Mouse (Mus musculus): ENCODE measurements around the gene Cyp1a2. TPM values are rescaled to one million over a fixed set of nuclear protein-coding genes. Genes with fewer than 3 reads are reported as not detected.
A peak's percentile ranks its signal among the peaks of the same experiment; 100 is the strongest.
"Not testable (repeated sequence)": the region's sequence is repeated elsewhere in the genome, so short reads cannot be mapped to it uniquely, and the experiment has no call there.

Gene Cyp1a2
- not detected in 2 replicates for polyA plus RNA-seq (2016; fragmentation: Nextera tagmentation; extraction: Ambion mirVana)

DNA sequence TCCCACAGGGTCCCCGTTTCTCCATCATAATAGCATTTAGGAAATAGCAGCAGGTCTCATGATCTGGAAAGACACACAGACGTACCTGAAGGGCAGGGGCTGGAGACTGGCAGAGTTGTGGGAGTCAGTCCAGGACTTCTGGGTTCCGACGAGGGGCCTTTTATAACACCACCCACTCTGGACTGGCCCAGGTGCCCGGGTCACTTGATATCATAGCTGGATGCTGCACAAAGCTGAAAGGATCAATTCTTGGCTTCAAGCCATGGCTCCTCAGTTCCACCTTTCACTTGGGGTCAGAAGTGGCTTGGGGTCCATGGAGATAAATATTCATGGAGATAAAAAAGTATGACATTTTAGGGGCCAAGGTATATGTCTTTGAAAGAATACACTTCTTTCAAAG, at the start of gene Cyp1a2:
TSS of gene Cyp1a2 (minus strand) at position 184 of the 400 bp plus-strand sequence.
- no peak for DNase-seq (ENCODE audit: low spot score)
- Histone ChIP-seq H3K4me1 (no peaks in the 10 kb centered on the region), H3K36me3 (replicated peaks) (no peaks in the 10 kb centered on the region), H3K27ac (replicated peaks) (no peak within 1 kb of the TSS), H3K27me3 (replicated peaks; ENCODE audit: low read depth, poor library complexity, severe bottlenecking) (no peaks in the 10 kb centered on the region), H3K4me3 (no peak within 1 kb of the TSS), H3K9me3 (no peaks in the 10 kb centered on the region)
- WGBS: 85% methylated on average over 5 of the region's 5 CpGs

DNA sequence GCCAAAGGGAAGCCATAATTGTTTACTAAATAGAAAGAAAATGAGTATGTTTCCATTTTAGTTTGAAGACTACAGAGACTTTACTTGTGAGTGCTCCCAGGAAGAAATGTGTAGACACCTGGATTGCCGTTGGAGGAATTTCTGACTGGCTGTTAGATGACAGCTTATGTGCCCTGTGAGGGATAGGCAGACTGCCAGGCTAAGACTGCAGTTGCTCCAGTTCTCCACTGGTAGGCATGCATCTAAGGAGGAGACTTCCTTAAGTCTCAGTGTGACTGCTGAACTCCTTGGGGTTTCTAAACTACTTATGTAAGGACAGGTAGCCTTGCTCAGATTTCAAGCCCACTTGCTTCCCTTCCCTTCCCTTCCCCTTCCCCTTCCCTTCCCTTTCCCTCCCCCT, 44.8 kb upstream of the Cyp1a2 start:
- Histone ChIP-seq H3K4me3 (no peak overlapping the region), H3K27ac (replicated peaks) (no peak overlapping the region), H3K36me3 (replicated peaks) (peaks cover 87% of the 10 kb centered on the region), H3K27me3 (replicated peaks; ENCODE audit: low read depth, poor library complexity, severe bottlenecking) (no peaks in the 10 kb centered on the region), H3K4me1 (no peaks in the 10 kb centered on the region), H3K9me3 (no peaks in the 10 kb centered on the region)
- 89% methylated on average over 1 of the region's 1 CpGs for WGBS
- no peak for DNase-seq (ENCODE audit: low spot score)

DNA sequence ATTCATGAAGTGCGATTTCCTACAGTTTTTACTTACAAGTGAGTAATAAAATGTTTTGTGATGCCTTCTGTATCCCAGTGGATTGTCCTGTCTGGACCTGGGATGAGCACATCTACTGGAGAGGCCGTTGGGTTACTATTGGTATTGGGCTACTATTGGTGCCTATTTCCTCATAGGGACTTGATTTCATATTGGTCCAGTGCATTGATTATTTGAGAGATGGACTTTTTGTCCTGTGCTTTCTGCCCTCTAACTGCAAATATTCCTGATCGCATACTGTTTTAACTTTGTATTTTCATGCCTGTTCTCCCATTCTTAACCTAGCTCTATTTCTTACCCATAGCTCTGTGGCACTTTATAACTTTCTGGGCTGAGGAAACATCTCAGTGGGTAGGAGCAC, 41.2 kb upstream of the Cyp1a2 start:
- H3K36me3 ChIP-seq (replicated peaks): peaks cover 91% of the 10 kb centered on the region
- H3K4me3 ChIP-seq: no peak overlapping the region
- H3K9me3 ChIP-seq: no peaks in the 10 kb centered on the region
- WGBS: 96% methylated on average over 3 of the region's 3 CpGs
- no peaks in the 10 kb centered on the region for H3K4me1 ChIP-seq
- DNase-seq (ENCODE audit: low spot score): no peak
- H3K27me3 ChIP-seq (replicated peaks; ENCODE audit: low read depth, poor library complexity, severe bottlenecking): no peaks in the 10 kb centered on the region
- H3K27ac ChIP-seq (replicated peaks): no peak overlapping the region

DNA sequence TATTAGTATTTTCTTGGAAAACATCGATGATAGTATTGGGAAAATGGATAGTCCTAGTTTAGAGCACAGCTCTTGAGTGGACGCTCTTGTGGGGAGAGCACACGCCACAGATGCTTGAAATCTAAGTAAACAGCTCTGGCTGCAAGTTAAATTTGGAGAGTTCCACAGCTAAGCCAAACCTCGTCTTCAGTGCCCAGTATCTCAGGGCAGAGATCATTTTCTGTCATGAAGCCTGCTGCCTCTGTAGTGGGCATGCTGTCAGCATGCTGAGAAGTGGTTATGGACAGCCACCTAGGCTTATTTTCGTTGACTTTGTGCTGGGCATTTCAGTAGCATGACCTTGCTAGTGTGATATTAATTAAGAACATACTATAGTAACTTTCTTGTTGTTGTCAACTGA, 40.3 kb upstream of the Cyp1a2 start:
- Histone ChIP-seq H3K4me1 (no peaks in the 10 kb centered on the region), H3K4me3 (no peak overlapping the region), H3K27me3 (replicated peaks; ENCODE audit: low read depth, poor library complexity, severe bottlenecking) (no peaks in the 10 kb centered on the region), H3K9me3 (no peaks in the 10 kb centered on the region), H3K36me3 (replicated peaks) (peaks cover 91% of the 10 kb centered on the region), H3K27ac (replicated peaks) (no peak overlapping the region)
- WGBS: 91% methylated on average over 5 of the region's 5 CpGs
- no peak for DNase-seq (ENCODE audit: low spot score)

DNA sequence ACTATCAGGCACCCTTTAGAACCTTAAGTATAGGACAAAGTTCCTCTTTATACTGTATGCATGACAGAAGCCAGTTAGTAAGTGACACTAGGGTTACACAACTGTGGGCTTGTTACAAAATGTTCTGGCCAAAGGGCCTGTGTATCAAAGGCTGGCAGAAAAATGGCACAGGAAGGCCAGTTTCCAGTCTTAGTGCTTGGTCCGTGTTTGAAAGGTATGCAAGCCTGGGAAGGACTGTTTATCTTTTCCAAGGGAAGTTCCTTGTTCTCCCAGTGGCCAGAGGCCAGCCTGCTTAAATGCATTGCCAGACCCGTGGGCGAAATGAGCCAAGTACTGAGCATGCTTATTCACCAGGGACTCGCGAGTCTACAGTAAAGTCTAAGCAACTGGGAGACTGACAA, 39.8 kb upstream of the Cyp1a2 start:
- Histone ChIP-seq H3K4me3 (no peak overlapping the region), H3K9me3 (no peaks in the 10 kb centered on the region), H3K27me3 (replicated peaks; ENCODE audit: low read depth, poor library complexity, severe bottlenecking) (no peaks in the 10 kb centered on the region), H3K36me3 (replicated peaks) (peaks cover 91% of the 10 kb centered on the region), H3K27ac (replicated peaks) (no peak overlapping the region), H3K4me1 (no peaks in the 10 kb centered on the region)
- 83% methylated on average over 5 of the region's 5 CpGs for WGBS
- DNase-seq (ENCODE audit: low spot score): no peak

DNA sequence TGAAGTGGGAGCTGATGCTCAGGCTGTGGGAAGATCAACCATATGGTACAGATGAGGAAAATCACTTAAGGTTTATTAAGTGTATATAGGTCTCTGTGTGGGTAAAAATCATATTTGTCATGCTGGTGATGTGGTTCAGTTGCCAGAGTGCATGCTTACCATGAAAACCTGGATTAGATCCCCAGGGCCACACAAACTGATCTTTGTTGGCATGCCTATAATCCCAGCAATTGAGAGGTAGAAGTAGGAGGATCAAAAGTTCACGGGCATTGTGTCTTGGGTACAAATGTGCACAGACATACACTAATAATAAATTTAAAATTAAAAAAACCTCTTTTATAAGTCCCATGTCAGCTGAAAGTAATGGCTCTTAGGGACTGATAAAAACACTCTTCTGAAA, 38.9 kb upstream of the Cyp1a2 start:
- Histone ChIP-seq H3K9me3 (no peaks in the 10 kb centered on the region), H3K27me3 (replicated peaks; ENCODE audit: low read depth, poor library complexity, severe bottlenecking) (no peaks in the 10 kb centered on the region), H3K4me3 (no peak overlapping the region), H3K36me3 (replicated peaks) (peaks cover 91% of the 10 kb centered on the region), H3K27ac (replicated peaks) (no peak overlapping the region), H3K4me1 (no peaks in the 10 kb centered on the region)
- 93% methylated on average over 1 of the region's 1 CpGs for WGBS
- DNase-seq (ENCODE audit: low spot score): no peak

DNA sequence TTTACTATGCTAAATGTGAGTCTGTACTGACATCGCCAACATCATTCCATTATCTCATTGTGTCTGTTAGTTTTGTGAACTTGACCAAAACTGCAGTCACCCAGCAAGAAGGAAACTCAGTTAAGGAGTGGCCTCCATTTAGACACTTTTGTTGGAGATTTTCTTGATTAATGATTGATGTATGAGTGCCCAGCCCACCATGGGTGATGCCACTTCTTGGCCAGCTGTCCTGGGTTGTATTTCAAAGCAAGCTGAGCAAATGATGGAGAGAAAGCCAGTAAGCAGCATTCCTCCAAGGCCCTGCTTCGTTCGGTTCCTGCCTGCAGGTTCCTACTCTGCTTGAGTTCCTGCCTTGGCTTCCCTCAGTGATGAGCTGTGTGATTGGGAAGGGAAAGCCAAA, 37.2 kb upstream of the Cyp1a2 start:
- WGBS: 93% methylated on average over 3 of the region's 3 CpGs
- no peaks in the 10 kb centered on the region for H3K27me3 ChIP-seq (replicated peaks; ENCODE audit: low read depth, poor library complexity, severe bottlenecking)
- H3K36me3 ChIP-seq (replicated peaks): peaks cover 91% of the 10 kb centered on the region

DNA sequence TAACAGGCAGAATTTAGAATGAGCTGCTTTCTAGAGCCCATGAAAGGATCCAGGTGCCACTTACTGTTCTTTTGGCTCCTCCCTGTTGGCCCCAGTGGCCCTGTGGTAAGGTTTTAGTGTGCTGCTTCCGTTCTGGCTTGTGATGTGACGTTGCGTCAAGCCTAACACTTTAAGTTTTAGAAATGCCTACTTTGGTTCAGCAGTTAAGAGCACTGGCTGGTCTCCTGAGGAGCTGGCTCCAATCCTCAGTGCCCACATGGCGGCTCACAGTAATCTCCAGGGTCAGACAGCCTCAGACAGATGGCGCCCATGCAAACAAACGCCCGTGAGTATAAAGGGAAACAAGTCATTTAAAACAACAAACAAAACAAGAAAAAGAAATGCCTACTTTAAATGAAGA, 34.9 kb upstream of the Cyp1a2 start:
- DNase-seq (ENCODE audit: low spot score): no peak
- Histone ChIP-seq H3K27ac (replicated peaks) (no peak overlapping the region), H3K4me1 (no peaks in the 10 kb centered on the region), H3K9me3 (no peaks in the 10 kb centered on the region), H3K4me3 (no peak overlapping the region), H3K27me3 (replicated peaks; ENCODE audit: low read depth, poor library complexity, severe bottlenecking) (no peaks in the 10 kb centered on the region), H3K36me3 (replicated peaks) (peaks cover 98% of the 10 kb centered on the region)
- 89% methylated on average over 7 of the region's 7 CpGs for WGBS

More for the DNA sequence above, 37.2 kb upstream of the Cyp1a2 start:
- Histone ChIP-seq H3K4me1 (no peaks in the 10 kb centered on the region), H3K4me3 (no peak overlapping the region), H3K9me3 (no peaks in the 10 kb centered on the region), H3K27ac (replicated peaks) (no peak overlapping the region)
- no peak for DNase-seq (ENCODE audit: low spot score)

DNA sequence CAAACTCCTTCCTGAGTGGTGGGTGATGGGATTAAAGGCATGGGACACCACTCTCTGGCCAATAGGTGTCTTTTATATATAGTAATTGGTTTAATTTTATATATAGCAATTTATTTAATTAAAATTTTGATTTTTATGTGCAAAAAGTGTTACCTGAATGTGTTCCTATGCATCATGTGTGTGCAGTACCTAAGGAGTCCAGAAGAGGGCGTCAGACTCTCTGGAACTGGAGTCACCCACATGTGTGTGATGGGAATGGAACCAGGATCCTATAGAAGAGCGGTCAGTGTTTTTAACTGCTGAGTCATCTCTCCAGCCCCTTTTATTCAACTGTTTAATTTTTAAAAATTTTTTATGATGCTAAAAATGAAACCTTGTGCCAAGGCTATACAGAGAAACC, 28.7 kb upstream of the Cyp1a2 start:
- H3K36me3 ChIP-seq (replicated peaks): peaks cover 66% of the 10 kb centered on the region
- no peak overlapping the region for H3K4me3 ChIP-seq
- H3K27me3 ChIP-seq (replicated peaks; ENCODE audit: low read depth, poor library complexity, severe bottlenecking): no peaks in the 10 kb centered on the region
- WGBS: 78% methylated on average over 2 of the region's 2 CpGs
- no peak overlapping the region for H3K27ac ChIP-seq (replicated peaks)
- H3K4me1 ChIP-seq: peaks cover 20% of the 10 kb centered on the region
- no peak for DNase-seq (ENCODE audit: low spot score)
- no peaks in the 10 kb centered on the region for H3K9me3 ChIP-seq

DNA sequence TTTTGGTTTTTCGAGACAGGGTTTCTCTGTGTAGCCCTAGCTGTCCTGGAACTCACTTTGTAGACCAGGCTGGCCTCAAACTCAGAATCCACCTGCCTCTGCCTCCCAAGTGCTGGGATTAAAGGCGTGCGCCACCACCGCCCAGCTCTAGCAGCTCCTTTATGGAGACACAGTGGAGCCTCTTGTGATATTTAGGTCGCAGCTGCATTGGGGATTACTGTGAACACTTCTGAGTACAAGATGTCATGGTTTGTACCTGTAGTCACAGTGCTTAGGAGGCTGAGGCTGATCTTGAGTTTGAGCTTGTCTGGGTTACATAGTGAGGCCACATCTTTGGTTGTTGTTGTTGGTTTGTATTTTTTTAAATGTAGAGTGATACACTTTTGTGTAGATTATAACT, 26.7 kb upstream of the Cyp1a2 start:
- H3K36me3 ChIP-seq (replicated peaks): peaks cover 46% of the 10 kb centered on the region
- H3K4me3 ChIP-seq; DNase-seq (ENCODE audit: low spot score); H3K9me3 ChIP-seq; H3K27me3 ChIP-seq (replicated peaks; ENCODE audit: low read depth, poor library complexity, severe bottlenecking); H3K27ac ChIP-seq (replicated peaks): not testable (repeated sequence)
- 91% methylated on average over 5 of the region's 5 CpGs for WGBS
- peaks cover 20% of the 10 kb centered on the region for H3K4me1 ChIP-seq

DNA sequence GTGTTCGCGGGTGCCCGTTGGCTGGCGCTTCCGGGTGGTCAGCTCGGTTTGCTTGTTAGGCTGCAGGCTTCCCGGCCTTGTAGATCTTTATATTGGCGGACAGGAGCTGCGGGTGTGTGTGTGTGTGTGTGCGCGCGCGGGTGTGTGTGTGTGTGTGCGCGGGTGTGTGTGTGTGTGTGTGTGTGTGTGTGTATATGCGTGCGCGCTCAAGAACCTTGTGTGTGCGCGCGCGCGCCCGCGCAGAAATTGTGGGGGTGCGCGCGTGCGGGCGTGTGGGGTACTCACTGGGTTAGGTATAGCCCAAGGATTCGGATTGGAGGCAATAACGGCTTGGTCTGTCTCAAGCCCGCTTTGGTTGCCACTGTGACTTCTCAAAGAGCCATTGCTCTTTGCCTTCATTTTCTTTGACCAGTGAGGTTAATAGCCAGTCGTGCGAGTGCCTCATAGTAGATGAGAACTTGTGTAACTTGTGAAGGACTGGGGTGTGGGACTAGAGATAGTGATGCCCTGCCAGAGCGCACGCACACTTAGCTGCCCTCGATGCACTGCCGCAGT, 25.3 kb upstream of the Cyp1a2 start:
- DNase-seq (ENCODE audit: low spot score): no peak
- Histone ChIP-seq H3K4me3 (peak overlapping the region; percentile 99), H3K27ac (replicated peaks) (peak overlapping the region; percentile 93), H3K36me3 (replicated peaks) (peaks cover 32% of the 10 kb centered on the region), H3K4me1 (peaks cover 20% of the 10 kb centered on the region), H3K9me3 (no peaks in the 10 kb centered on the region), H3K27me3 (replicated peaks; ENCODE audit: low read depth, poor library complexity, severe bottlenecking) (no peaks in the 10 kb centered on the region)
- WGBS: 5% methylated on average over 39 of the region's 39 CpGs

DNA sequence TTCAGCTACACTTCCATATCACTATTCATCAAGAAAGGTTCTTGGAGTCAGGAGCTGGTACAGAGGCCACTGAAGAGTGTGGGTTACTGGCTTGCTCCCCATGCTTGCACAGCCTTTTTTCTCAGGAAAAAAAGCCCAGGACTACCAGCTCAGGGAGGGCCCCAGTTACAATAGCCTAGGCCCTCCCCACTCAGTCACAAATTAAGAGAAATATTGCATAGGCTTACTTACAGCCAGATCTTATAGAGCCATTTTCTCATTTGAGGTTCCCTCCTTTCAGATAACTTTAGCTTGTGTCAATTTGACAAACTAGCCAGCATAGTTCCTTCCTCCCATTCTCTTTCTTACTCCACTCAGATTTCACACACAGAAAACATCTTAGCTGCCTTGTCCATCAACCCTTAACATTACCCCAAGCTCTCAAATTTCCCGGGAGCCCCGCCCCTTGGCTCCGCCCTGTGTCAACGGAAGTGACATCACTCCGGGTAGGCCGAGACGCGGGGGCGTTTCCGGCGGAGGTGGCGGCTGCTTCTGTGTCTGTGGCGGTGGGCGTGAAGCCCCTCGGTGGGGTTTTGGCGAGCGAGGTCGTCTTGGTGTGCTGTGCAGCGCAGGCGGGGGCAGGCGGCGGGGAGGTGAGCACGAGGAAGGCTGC, 24.7 kb upstream of the Cyp1a2 start, which contains the start of gene Edc3:
TSS of gene Edc3 (plus strand) at position 473 of the 652 bp plus-strand sequence.
- DNase-seq (ENCODE audit: low spot score): peak; percentile 96
- under 1% methylated on average over 23 of the region's 23 CpGs for WGBS
- H3K4me1 ChIP-seq: peaks cover 20% of the 10 kb centered on the region
- peaks cover 26% of the 10 kb centered on the region for H3K36me3 ChIP-seq (replicated peaks)
- H3K9me3 ChIP-seq: no peaks in the 10 kb centered on the region
- peak within 1 kb of the TSS; percentile 99 for H3K4me3 ChIP-seq
- H3K27ac ChIP-seq (replicated peaks): peak within 1 kb of the TSS; percentile 93
- no peaks in the 10 kb centered on the region; the same call in 1 of the 2 replicates for H3K27me3 ChIP-seq (replicated peaks; ENCODE audit: low read depth, poor library complexity, severe bottlenecking)

DNA sequence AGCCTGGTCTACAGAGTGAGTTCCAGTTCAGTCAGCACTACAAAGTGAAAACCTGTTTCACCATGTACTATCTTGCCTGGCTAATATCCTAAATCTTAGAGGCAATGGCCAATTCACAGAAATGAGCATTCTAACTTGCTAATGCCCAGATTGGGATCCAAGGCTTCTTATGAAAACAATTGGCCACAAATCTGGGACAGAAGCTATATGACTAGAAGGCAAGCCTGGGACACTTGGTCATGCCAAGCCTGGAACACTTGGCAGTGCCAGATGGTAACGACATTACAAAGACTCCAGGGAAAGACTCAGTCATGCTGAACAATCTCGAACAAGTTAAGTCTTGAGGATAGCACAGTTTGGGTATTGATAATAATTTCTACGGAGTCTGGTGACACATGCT, 23.0 kb upstream of the Cyp1a2 start:
- DNase-seq (ENCODE audit: low spot score): no peak
- H3K9me3 ChIP-seq: no peaks in the 10 kb centered on the region
- no peak overlapping the region for H3K27ac ChIP-seq (replicated peaks)
- WGBS: 87% methylated on average over 3 of the region's 3 CpGs
- H3K36me3 ChIP-seq (replicated peaks): peaks cover 9% of the 10 kb centered on the region
- H3K4me3 ChIP-seq: no peak overlapping the region
- H3K27me3 ChIP-seq (replicated peaks; ENCODE audit: low read depth, poor library complexity, severe bottlenecking): no peaks in the 10 kb centered on the region; the same call in 1 of the 2 replicates
- peaks cover 27% of the 10 kb centered on the region for H3K4me1 ChIP-seq

All from embryonic facial prominence, embryonic 10.5 days (tissue).